Mouse (Mus musculus): ENCODE data around the gene Pan2. TPM values are rescaled to one million over a fixed set of nuclear protein-coding genes. Genes with fewer than 3 reads are reported as not detected.
A peak's percentile ranks its signal among the peaks of the same experiment; 100 is the strongest.
"Not testable (repeated sequence)": the region's sequence is repeated elsewhere in the genome, so short reads cannot be mapped to it uniquely, and the experiment has no call there.

Gene Pan2
- total RNA-seq (2017): 12.1 to 21.8 TPM (median 14.6 TPM) in 3 replicates

DNA sequence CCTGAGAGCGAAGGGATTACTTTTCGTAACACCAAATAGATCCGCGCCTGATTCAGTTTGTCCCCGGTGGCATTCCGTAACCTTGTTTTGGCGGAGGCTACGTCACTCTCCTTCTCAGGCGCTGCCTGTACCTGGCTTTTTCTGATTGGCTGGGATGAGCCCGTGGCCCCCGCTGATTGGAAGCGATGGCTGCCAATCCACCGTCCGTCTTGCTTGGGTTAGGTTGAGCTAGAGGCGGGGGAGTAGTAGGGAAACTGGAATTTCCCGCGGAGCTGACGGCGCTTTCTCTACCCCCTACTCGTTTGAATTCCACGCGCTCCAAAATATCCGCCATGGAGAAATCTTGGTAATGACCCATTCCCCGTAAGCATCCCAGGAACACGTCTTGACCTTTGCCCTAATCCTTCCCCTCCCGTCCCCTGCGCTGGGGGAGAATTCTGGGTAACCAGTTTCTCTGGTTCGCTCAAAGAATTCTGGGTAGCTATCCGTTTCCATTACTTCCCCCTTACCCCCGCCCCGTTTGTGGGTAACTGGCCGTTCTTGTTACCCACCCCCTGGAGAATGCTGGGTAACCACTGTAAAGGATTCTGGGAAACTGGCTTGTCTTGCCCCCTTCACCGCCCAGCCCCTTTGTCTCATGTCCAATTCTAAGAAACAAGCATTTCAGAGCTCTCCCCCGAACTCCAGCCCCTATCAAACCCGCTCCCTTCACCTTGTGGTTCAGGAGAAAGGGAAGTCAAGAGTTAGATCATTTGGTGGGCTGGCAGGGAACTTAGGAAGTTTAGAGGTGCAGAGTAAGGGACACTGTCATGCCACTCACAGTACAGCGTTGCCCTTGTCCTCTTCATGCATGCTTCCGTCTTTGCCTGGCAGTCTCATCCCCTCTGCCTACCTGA is at the start of gene Pan2:
Gene Pan2 (plus strand): TSS at position 210 of the 896 bp plus-strand sequence.
- ATAC-seq (replicated peaks; ENCODE audit: insufficient number of reproducible peaks, low FRiP score, low TSS enrichment, poor library complexity, severe bottlenecking): peak; percentile 92

DNA sequence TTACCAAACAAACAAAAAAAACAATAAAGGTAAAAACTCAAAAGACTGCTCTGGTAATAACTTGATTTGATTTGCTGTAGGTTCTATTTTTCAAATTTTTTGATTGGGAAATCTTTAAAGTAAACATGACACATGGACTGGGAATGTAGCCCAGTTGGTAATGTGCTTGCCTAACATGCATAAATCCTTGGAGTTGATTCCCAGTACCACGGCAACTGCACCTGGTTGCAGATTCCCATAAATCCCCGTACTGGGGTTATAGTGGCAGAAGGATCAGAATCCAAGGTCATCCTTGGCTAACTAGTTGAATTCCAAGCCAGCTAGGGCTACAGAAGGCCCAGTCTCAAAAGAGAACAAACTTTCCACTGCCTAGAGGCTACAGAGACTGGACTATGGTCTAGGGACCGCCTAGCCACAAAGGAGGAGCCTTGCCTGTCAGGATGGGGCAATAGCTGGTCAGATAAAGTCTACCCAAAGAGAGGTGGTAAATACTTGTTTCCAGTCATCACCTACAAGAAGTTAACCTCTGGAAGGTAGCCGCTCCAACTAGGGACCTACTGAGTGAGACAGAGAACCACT is 49.4 kb upstream of the Pan2 start, which contains the start of gene Apon:
Gene Apon (plus strand): TSS at position 420 of the 579 bp plus-strand sequence.
- no peak for ATAC-seq (replicated peaks; ENCODE audit: insufficient number of reproducible peaks, low FRiP score, low TSS enrichment, poor library complexity, severe bottlenecking)

DNA sequence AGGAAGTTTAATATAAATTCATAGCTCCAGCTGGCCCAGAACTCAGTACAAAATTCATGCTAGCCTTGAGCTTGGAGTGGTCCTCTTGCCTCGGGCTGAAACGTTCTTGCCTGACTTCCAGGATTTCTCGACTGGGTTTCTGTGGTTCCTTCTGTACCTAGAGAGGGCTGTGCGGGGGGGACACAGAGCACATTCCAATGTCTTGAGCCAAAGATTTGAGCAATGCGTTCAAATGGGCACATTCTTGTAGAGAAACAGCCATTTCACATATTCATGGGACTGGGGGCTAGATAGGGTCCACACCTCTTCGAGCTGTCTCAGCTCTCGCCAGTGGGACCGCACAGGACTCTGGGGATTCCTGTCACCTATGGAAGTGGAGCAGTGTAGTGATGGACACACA is 47.2 kb upstream of the Pan2 start:
- ATAC-seq (replicated peaks; ENCODE audit: insufficient number of reproducible peaks, low FRiP score, low TSS enrichment, poor library complexity, severe bottlenecking): no peak

DNA sequence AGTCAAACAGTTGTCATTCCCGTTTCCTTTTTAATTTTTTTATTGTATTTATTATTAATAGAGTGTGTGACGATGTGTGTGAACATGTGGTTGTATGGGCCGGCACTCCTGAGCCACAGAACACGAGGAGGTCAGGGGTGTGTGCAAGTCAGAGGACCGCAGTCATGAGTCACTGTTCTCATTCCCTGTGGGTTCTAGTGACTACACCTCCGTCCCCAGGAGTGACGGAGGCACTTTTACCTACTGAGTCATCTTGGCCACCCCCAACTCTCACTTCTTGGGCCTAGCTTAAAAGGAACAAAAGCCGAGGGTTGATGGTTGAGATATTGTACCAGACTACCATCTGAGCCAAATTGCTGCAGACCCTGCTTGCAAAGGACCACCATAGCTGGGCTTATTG is 46.8 kb upstream of the Pan2 start:
- ATAC-seq (replicated peaks; ENCODE audit: insufficient number of reproducible peaks, low FRiP score, low TSS enrichment, poor library complexity, severe bottlenecking): no peak

DNA sequence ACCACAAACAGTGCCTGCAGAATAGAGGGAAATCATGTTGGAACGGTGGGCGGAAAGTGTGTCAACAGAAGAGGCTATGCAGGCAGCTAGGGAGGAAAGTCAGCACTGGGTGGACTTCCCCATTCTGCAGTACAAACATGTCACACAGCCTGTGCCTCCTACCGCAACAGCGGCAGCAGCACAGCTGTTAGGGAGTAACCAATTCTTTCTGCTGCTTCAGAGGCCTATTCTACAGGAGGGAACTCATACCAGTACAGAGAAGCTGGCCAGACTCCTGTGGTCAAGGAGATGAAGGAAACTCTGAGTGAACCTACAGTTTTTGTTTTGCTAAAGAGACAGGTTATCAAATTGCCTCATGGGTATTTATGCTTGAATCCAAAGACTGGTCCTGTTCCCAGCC is 44.2 kb upstream of the Pan2 start:
- peak; percentile 88 for ATAC-seq (replicated peaks; ENCODE audit: insufficient number of reproducible peaks, low FRiP score, low TSS enrichment, poor library complexity, severe bottlenecking)

DNA sequence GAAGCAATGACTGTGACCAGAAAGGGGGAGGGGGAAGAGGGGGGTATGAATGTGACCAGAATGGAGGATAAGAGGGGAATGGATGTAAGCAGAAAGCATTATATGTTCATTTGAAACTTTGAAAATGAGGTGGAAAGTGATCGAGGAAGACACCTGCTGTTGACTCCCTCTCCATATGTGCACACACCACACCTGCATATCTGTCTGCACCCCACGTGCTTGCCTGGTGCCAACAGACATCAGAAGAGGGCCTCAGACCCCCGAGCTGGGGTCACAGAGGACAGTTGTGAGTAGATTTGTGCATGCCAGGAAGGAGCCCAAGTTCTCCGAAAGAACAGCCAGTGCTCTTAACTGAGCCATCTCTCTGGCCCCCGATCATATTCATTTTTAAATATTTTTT is 43.2 kb upstream of the Pan2 start:
- no peak for ATAC-seq (replicated peaks; ENCODE audit: insufficient number of reproducible peaks, low FRiP score, low TSS enrichment, poor library complexity, severe bottlenecking)

DNA sequence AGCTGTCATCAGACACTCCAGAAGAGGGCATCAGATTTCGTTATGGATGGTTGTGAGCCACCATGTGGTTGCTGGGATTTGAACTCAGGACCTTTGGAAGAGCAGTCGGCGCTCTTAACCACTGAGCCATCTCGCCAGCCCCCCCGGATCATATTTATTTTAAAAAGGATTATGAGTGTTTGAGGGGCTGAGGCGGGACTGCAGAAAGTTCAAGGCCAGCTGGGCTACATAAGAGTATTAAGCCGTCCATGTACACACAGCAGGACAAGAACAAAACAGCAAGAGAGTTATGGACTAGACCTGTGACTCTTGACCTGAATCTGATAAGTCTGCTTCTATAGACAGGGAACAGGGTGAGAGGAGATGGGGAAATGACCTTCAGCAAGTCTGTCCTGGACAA is 42.8 kb upstream of the Pan2 start:
- not testable (repeated sequence) for ATAC-seq (replicated peaks; ENCODE audit: insufficient number of reproducible peaks, low FRiP score, low TSS enrichment, poor library complexity, severe bottlenecking)

DNA sequence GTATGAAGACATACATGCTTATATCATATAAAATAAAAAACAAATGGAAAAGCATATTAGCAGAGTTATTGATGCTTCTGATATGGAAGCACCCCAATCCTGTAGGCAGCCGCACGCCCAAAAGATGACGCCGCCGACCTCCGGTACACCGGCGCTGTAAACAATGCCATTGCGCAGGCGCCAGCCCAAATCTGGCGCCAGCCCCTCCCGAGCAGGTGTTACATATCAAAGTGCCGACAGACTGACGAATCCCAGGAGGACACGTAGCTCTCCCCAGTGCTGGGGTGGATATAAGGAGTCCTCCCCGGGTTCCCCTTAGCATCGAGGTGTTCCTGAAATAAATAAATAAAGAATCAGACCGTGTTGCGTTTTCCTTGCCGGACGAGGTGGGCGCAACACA is 40.8 kb upstream of the Pan2 start:
- ATAC-seq (replicated peaks; ENCODE audit: insufficient number of reproducible peaks, low FRiP score, low TSS enrichment, poor library complexity, severe bottlenecking): no peak

DNA sequence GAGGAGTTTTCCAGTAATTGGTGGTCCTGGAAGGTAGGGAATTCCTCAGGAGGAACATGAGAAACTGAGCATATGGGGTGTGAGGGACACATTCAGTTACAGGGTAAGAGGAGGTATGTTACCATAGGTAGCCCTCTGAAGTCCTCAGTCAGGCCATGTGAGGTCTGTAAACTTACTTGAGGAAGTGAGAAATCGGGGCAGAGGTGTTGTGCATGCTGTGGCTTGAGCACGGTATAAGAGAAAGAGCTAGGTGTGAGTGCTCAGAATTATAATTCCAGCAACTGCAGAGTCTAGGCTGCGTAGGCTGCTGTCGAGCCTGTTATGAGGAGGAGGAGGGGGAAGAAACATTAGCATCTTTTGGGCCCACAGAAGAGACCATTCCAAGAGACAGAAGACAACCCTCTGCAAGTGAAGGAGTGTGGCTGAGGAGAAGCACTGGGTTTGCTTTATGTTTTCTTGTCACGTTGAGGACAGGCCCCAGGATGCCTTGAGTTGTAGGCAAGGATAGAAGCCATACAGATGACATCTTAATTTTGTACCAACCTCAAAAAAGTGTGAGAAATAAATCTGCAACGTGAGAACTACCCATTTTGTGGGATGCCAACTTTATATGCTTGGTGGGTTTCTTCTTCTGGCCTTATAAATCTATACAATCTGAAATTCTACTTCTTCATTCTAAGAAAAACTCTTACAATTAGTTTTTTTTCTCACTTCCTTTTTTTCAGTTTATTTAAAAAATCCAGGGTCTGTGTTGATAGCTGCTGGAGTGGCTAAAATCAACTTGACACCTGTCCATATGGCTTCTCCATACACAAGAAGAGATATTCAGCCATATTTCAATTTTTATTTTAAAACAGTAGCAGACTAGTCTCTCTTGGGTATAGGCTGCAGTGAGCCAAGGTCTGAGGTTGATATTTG is 39.5 kb upstream of the Pan2 start:
- 0 out of 2 replicates have a peak, but pooled peaks have one; percentile 25 for ATAC-seq (replicated peaks; ENCODE audit: insufficient number of reproducible peaks, low FRiP score, low TSS enrichment, poor library complexity, severe bottlenecking)

DNA sequence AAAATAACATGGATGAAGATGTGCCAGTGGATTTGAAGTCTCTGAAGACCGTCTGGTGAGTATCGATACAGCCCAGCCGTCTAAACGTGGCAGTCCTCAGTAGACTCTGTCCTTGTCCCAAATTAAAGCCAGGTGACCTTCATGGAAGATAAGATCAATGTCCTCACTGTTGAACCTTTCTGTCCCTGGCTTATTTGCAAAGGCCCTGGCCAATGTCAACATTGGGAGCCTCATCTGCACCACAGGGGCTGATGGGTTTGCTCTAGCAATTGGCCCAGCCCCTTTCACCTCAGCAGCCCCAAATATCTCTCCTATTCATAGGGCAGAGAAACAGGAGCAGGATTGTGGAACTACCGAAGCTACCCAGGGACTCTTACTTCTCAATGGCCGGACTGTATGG is 34.8 kb upstream of the Pan2 start, which contains the start of gene Apof:
Gene Apof (plus strand): TSS at position 301 of the 400 bp plus-strand sequence.
- ATAC-seq (replicated peaks; ENCODE audit: insufficient number of reproducible peaks, low FRiP score, low TSS enrichment, poor library complexity, severe bottlenecking): no peak

DNA sequence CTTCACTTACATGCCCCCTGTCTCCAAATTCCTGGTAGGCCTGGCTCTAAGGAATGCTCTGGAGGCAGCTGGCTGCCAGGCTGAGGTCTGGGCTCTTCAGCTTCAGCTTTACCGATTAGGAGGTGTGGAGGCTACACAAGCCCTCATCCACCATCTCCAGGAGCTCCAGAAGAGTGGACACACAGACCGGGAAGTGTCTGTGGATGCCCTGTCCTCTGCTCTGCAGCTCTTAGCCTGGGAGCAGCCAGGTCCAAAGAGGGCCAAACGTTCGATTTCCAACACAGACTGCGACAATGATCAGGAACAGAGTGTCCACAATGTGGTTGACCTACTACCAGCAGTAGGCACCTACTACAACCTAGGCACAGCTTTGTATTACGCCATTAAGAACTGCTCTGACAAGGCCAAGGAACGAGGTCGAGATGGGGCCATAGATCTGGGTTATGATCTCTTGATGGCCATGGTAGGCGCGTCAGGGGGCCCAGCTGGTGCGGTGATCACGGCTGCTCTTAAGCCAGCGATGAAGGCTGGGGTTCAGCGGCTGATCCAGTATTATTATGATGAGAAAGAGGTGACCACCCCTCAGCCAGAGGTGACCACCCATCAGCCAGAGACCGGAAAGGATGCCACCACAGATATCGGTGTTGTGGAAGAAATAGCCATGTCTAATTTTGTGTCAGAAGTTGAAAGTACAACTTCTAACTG is 33.8 kb upstream of the Pan2 start:
- no peak for ATAC-seq (replicated peaks; ENCODE audit: insufficient number of reproducible peaks, low FRiP score, low TSS enrichment, poor library complexity, severe bottlenecking)

DNA sequence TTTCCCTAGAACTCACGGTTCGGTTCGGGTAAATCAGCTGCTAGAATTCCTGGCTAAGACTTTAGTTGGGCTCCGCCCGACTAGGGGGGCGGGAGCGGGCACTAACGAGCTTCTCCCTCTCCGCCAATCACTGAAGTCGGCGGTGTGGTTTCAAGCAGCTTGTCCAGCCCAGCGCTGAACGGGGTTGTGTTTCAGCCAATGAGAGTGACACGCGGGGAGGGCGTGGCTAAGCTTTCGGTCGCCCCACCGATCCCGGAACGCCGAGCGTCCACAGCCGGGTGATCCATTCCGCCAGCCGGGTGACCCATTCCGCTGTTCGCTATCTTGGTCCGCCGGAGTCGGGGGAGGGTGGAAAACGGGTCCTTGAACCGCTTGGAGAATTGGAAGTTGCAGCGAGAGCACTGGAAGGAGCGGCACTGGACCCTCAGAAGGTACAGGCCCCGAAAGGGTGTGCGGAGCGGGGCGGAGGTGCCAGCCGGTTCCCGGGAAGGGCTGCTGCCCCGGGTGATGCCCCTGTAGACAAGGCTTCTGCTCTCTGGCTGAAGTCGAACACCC is 32.8 kb upstream of the Pan2 start, which contains the start of gene Stat2:
Gene Stat2 (plus strand): TSS at position 273 of the 555 bp plus-strand sequence.
- ATAC-seq (replicated peaks; ENCODE audit: insufficient number of reproducible peaks, low FRiP score, low TSS enrichment, poor library complexity, severe bottlenecking): peak; percentile 99

DNA sequence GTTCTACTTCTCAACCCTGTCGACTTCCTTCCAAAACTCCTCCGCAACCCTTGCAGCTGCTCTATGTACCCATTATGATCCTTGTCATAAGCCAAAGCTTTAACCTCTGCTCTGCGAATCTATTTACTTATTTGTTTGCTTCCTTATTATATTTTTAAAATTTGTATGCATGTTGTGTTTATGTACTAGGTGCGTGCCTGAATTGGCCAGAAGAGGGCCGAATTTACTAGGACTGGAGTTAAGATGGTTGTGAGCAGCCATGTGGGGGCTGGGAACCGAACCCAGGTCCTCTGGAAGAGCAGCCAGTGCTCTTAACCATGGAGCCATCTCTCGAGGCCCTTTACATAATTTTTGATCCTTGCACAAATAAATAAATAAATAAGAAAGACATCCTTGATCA is 32.3 kb upstream of the Pan2 start:
- no peak for ATAC-seq (replicated peaks; ENCODE audit: insufficient number of reproducible peaks, low FRiP score, low TSS enrichment, poor library complexity, severe bottlenecking)

DNA sequence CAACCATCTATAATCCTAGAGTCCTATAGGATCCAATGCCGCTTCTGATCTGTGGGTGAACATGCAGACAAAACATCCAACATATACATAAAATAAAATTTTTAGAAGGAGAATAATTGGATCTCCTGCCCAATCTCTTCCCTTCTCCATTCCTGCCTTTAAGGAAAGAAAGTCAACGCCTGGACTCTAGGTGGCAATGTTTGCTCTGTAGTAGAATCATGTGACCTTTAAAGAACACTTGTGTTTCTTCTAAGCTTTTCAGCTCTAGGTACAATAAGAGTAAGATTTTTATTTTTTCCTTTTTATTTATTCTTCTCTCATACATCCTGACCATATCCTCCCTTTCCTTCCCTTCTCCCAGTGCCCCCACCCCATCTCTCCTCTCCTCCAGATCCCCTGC is 31.3 kb upstream of the Pan2 start:
- ATAC-seq (replicated peaks; ENCODE audit: insufficient number of reproducible peaks, low FRiP score, low TSS enrichment, poor library complexity, severe bottlenecking): no peak

DNA sequence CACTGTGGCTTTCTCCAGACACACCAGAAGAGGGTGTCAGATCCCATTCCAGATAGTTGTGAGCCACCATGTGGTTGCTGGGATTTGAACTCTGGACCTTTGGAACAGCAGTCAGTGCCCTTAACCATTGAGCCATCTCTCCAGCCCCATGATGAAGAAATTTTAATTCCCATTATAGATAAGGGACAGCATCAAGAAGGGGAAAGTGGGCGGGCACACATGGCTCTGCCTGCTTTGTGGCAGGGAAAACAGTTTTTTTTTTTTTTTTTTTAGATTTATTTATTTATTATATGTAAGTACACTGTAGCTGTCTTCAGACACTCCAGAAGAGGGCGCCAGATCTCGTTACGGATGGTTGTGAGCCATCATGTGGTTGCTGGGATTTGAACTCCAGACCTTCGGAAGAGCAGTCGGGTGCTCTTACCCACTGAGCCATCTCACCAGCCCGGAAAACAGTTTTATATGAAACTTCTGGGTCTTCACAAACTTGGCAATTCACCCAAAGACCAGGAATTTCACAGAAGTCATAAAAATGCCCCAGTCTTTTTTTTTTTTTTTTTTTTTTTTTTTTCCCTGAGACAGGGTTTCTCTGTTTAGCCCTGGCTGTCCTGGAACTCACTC is 30.2 kb upstream of the Pan2 start:
- ATAC-seq (replicated peaks; ENCODE audit: insufficient number of reproducible peaks, low FRiP score, low TSS enrichment, poor library complexity, severe bottlenecking): not testable (repeated sequence)

DNA sequence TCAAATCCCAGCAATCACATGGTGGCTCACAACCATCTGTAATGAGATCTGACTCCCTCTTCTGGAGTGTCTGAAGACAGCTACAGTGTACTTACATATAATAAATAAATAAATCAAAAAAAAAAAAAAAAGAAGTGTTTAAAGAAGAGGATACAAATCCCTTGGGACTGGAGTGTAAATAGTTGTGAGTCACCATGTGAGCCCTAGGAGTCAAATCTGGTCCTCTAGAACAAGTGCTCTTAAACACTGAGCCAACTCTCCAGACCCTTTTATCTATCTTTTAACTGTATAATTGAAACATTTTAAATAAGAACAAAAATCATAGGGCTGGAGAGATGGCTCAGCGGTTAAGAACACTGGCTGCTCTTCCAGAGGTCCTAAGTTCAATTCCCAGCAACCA is 27.8 kb upstream of the Pan2 start:
- ATAC-seq (replicated peaks; ENCODE audit: insufficient number of reproducible peaks, low FRiP score, low TSS enrichment, poor library complexity, severe bottlenecking): not testable (repeated sequence)

DNA sequence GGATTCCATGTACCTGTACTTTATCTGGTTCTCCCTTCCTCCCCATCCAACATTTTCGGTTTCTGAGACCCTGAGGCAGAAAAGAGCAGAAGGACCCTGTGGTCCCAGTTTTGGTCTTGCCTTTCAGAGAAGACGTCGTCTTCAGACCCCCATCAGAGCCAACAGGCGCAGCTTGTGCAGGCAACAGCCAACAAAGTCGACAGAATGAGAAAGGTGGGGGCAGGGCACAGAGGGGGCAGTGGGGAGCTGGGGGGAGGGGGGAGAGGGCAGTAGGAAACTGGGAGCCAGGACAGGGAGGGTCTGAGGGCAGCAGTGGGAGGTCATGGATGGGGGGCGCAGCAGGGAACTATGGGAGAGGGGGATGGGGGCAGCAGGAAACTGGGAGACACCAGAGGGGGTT is 25.0 kb upstream of the Pan2 start:
- ATAC-seq (replicated peaks; ENCODE audit: insufficient number of reproducible peaks, low FRiP score, low TSS enrichment, poor library complexity, severe bottlenecking): no peak

DNA sequence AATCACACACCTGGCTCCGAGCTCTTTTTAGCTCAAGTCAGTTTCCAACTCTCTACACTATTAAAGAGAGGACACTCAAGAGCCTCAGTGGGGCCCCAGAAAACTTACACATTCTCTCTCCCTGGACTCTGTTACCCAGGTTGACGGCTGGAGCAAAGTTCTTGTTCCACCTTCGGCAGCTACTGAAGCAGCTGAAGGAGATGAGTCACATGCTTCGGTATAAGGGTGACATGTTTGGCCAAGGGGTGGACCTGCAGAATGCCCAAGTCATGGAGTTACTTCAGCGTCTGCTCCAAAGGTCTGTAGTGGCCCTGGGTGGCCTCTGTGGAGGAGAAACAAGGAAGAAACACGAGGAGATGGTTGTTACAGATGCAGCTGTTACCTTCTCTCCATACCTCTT is 22.2 kb upstream of the Pan2 start:
- ATAC-seq (replicated peaks; ENCODE audit: insufficient number of reproducible peaks, low FRiP score, low TSS enrichment, poor library complexity, severe bottlenecking): no peak

Measured in monocyte, adult 5-6 weeks (primary cell).